Mouse (Mus musculus): ENCODE measurements around the gene Cdkn1b.

Gene Cdkn1b

GRCm38 (mm10) chr6:134928096-134928888 is 8.1 kb downstream of the Cdkn1b start:
- in situ Hi-C loops (cut with MboI, MseI) = no loop called here

- in situ Hi-C loops (cut with MboI, MseI) = no loop called here
Observed at GRCm38 (mm10) chr6:134928889-134929310, 8.7 kb downstream of the Cdkn1b start.

GRCm38 (mm10) chr6:134929926-134930325 is 9.7 kb downstream of the Cdkn1b start:
- in situ Hi-C loops (cut with MboI, MseI) = no loop called here

GRCm38 (mm10) chr6:134930383-134930782 is 10.2 kb downstream of the Cdkn1b start:
- in situ Hi-C loops (cut with MboI, MseI) = no loop called here

- in situ Hi-C loops (cut with MboI, MseI) = no loop called here
Observed at GRCm38 (mm10) chr6:134931146-134931545, 10.9 kb downstream of the Cdkn1b start.

- in situ Hi-C loops (cut with MboI, MseI) = no loop called here
Observed at GRCm38 (mm10) chr6:134932486-134933206, 12.4 kb downstream of the Cdkn1b start.

GRCm38 (mm10) chr6:134933207-134933558 is 13.0 kb downstream of the Cdkn1b start:
- in situ Hi-C loops (cut with MboI, MseI) = no loop called here

- in situ Hi-C loops (cut with MboI, MseI) = no loop called here
Observed at GRCm38 (mm10) chr6:134934305-134934704, 14.1 kb downstream of the Cdkn1b start.

- in situ Hi-C loops (cut with MboI, MseI) = no loop called here
Observed at GRCm38 (mm10) chr6:134939781-134940180, 19.6 kb downstream of the Cdkn1b start.

GRCm38 (mm10) chr6:134943759-134944407 is 23.7 kb downstream of the Cdkn1b start:
- in situ Hi-C loops (cut with MboI, MseI) = no loop called here

- in situ Hi-C loops (cut with MboI, MseI) = loop anchor here (5.0 kb wide), 1 partner anchor 79 kb away; no protein-coding TSS in a partner anchor
Observed at GRCm38 (mm10) chr6:134946054-134946453, 25.9 kb downstream of the Cdkn1b start.

GRCm38 (mm10) chr6:134946858-134947257 is 26.7 kb downstream of the Cdkn1b start:
- in situ Hi-C loops (cut with MboI, MseI) = loop anchor here (5.0 kb wide), 1 partner anchor 80 kb away; no protein-coding TSS in a partner anchor

- in situ Hi-C loops (cut with MboI, MseI) = loop anchor here (5.0 kb wide), 1 partner anchor 80 kb away; no protein-coding TSS in a partner anchor
Observed at GRCm38 (mm10) chr6:134947311-134948087, 27.3 kb downstream of the Cdkn1b start.

GRCm38 (mm10) chr6:134948522-134949061 is 28.4 kb downstream of the Cdkn1b start:
- in situ Hi-C loops (cut with MboI, MseI) = loop anchor here (5.0 kb wide), 1 partner anchor 81 kb away; no protein-coding TSS in a partner anchor

- in situ Hi-C loops (cut with MboI, MseI) = loop anchor here (5.0 kb wide), 1 partner anchor 82 kb away; no protein-coding TSS in a partner anchor
Observed at GRCm38 (mm10) chr6:134949241-134949640, 29.0 kb downstream of the Cdkn1b start.

- in situ Hi-C loops (cut with MboI, MseI) = no loop called here
Observed at GRCm38 (mm10) chr6:134951364-134951763, 31.2 kb downstream of the Cdkn1b start.

GRCm38 (mm10) chr6:134953976-134954375 is 33.8 kb downstream of the Cdkn1b start:
- in situ Hi-C loops (cut with MboI, MseI) = no loop called here

GRCm38 (mm10) chr6:134956388-134956787 is 36.2 kb downstream of the Cdkn1b start:
- in situ Hi-C loops (cut with MboI, MseI) = no loop called here

GRCm38 (mm10) chr6:134961286-134961685 is 41.1 kb downstream of the Cdkn1b start:
- in situ Hi-C loops (cut with MboI, MseI) = no loop called here

GRCm38 (mm10) chr6:134961858-134962517 is 41.8 kb downstream of the Cdkn1b start:
- in situ Hi-C loops (cut with MboI, MseI) = no loop called here
